Mouse (Mus musculus) limb, embryonic 13.5 days (tissue): Measurements from ENCODE around the gene Vav2. TPM values are rescaled to one million over a fixed set of nuclear protein-coding genes. Genes with fewer than 3 reads are reported as not detected.

Experiments
- ATAC-seq: fragments of 200-750 bp; cut with Nextera tagmentation; 2 replicates; pipeline ENCODE4 v1.8.0; 2017; ENCODE audit warnings: low read depth, moderate number of reproducible peaks, moderate TSS enrichment; ENCODE audit not compliant: low FRiP score
- H3K27ac ChIP-seq: fragments of 300-500 bp; sonication (generic); 2 replicates; pipeline ENCODE4 v1.5.1; 2015; ENCODE audit warnings: inconsistent platforms, mild to moderate bottlenecking, moderate library complexity
- H3K27me3 ChIP-seq: fragments of 300-500 bp; sonication (generic); 2 replicates; pipeline ENCODE4 v1.6.1; 2015; ENCODE audit warnings: mild to moderate bottlenecking, inconsistent platforms
- H3K36me3 ChIP-seq: fragments of 300-500 bp; sonication (generic); 2 replicates; pipeline ENCODE4 v1.6.1; 2015; ENCODE audit warnings: inconsistent platforms, mild to moderate bottlenecking, moderate library complexity
- H3K4me1 ChIP-seq: fragments of 300-500 bp; sonication (generic); 2 replicates; pipeline ENCODE4 v1.6.1; 2015; ENCODE audit warnings: inconsistent platforms
- H3K4me2 ChIP-seq: fragments of 300-500 bp; sonication (generic); replicated peaks from 2 replicates; pipeline ENCODE4 v1.6.1; 2015; ENCODE audit warnings: inconsistent platforms, mild to moderate bottlenecking, moderate library complexity
- H3K4me3 ChIP-seq: fragments of 300-500 bp; sonication (generic); 2 replicates; pipeline ENCODE4 v1.5.1; 2015; ENCODE audit warnings: moderate library complexity, mild to moderate bottlenecking, inconsistent platforms
- H3K9ac ChIP-seq: fragments of 300-500 bp; sonication (generic); 2 replicates; pipeline ENCODE4 v1.6.1; 2015; ENCODE audit warnings: mild to moderate bottlenecking, inconsistent platforms
- H3K9me3 ChIP-seq: fragments of 300-500 bp; sonication (generic); 2 replicates; pipeline ENCODE4 v1.6.1; 2016; ENCODE audit warnings: inconsistent platforms
- WGBS: fragments of 180-500 bp; shearing (Covaris S2); methylation state at CpG from one replicate; pipeline ENCODE4 v1.1.7; 2015; 5-methylcytosine and 5-hydroxymethylcytosine counted together
- polyA plus RNA-seq: library from polyadenylated mRNA; unstranded; fragments of >200 nt; fragmentation: Nextera tagmentation; extraction: Ambion mirVana; gene quantifications from 2 replicates; pipeline ENCODE4 v1.2.1, GENCODE M21; 2015

The Vav2 gene
- 4.9 and 5.7 TPM in 2 replicates for polyA plus RNA-seq

DNA sequence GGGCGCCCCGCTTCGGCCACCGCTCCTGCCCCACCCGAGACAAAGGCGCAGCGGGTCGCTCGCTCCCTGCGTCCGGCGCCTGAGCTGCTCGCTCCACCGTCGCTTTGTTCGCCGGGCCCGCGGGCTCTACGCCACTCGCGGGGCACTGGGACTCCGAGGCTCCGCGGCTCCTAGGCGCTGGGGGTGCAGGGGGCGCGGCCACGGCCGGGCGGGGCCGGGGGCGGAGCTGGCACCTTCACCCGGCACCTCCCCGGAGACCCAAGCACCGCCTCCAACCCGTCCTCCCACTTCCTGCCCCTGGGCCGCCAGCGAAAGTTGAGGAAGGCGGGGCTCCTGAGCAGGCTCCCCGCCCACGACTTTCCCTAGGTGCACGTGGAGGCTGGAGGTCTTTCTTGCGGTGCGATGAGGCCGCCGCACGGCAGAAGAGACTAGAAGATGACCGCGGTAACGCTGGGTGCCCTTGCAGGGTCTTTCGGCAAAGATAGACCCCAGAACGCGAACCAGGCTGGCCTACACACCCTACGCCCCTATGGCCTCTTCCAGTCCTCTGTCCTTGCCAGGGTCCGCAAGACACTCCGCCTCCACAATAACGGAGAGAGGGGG lies at the start of gene Vav2:
Gene Vav2, minus strand, starts transcription at position 179 of the 603 bp plus-strand sequence.
- peaks cover 35% of the 10 kb centered on the region for H3K4me1 ChIP-seq
- H3K4me3 ChIP-seq: peak within 1 kb of the TSS; percentile 90

DNA sequence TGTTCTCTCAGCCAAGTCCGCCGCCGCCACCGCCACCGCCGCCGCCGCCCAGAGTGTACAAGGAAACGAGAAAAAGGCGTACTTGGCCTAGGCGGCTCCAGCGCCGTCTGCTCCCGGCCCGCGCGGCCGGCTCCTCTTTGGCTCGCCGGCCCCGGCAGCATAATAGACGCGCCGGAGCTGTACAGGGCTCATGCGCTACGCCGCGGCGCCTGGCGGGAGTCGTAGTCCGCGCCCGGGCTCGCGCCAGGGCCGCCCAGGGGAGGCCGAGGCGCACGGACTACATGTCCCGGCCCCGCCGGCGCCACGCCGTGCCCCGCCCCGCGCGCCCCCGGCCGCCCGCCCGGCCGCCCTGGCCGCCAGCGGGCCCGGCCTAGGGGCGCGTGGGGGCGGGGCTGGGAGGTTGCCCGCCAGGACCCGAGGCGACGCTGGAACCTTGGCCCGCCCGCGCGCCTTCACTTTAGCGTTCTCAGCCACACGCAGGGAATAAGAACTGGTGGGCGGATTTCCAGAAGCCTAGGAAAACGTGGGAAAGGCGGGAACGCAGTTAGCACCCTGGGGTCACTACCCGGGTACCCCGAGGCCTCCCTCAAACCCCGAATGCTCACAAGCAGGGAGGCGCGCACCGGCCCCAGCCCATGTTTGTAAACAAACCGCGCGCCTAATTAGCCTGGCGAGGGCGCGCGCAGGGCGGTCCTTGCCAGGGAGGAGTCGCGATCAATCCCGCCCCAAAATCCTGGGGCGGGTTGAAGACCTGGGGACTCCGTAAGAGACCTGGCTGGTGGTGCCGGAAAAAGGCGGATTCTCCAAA lies 48.9 kb upstream of the Vav2 start:
- peak; percentile 97 for ATAC-seq
- H3K36me3 ChIP-seq: peaks cover 24% of the 10 kb centered on the region
- under 1% methylated on average over 66 of the region's 96 CpGs for WGBS

More for the DNA sequence above, at the start of gene Vav2:
- no peaks in the 10 kb centered on the region for H3K27me3 ChIP-seq
- ATAC-seq: peak; percentile 92
- no peaks in the 10 kb centered on the region for H3K9me3 ChIP-seq
- H3K9ac ChIP-seq: peak within 1 kb of the TSS; percentile 80
- no peaks in the 10 kb centered on the region for H3K36me3 ChIP-seq
- peak within 1 kb of the TSS; percentile 85 for H3K4me2 ChIP-seq
- under 1% methylated on average over 58 of the region's 58 CpGs for WGBS
- H3K27ac ChIP-seq: peak within 1 kb of the TSS; percentile 70; the same call in 1 of the 2 replicates

DNA sequence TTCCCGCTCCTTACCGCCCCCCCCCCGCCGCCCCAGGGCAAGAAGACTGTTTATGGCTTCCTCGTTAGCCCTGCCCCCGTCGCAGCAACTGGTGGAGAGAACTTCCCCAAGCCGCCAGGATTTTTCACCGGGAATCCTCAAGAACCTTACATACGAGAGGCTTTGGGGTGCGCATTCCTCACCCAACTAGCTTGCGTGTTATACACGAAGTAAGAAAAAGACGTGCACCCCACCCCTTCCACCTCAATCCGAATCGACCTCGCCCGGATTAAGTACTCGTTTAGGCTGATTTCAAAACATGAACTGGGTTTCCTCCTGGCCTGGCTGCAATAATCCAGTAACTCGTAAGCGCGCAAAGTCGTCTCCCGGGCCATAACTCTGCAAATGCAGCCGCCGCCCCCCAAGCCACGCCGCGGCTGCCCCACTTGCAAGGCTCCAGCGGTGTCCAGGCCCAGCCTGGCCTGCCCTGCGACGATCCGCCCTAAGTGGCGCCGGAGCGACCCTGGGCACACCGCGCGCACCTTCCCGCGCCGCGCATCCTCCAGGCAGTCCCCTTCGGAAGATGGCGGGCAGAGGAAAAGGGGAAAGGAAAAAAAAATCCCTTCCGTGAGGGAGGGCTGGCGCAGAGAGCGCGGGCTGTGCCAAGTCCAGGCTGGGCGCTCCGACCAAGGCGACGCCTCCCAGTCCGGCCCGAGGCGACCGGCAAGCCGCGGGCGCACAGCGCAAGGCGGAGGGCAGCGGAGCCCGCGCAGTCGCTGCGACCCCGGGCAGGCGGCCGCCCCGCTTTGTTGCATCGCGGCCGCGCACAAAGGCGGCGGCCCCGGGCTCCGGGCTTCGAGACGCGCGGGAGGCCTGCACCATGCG lies 48.0 kb upstream of the Vav2 start:
- peaks cover 53% of the 10 kb centered on the region for H3K4me1 ChIP-seq
- WGBS: under 1% methylated on average over 83 of the region's 84 CpGs
- ATAC-seq: peak; percentile 8

More for the DNA sequence above, 48.9 kb upstream of the Vav2 start:
- no peaks in the 10 kb centered on the region for H3K9me3 ChIP-seq
- H3K27ac ChIP-seq: peak overlapping the region; percentile 97
- peaks cover 44% of the 10 kb centered on the region for H3K4me1 ChIP-seq
- H3K4me2 ChIP-seq: peak overlapping the region; percentile 94
- H3K27me3 ChIP-seq: no peaks in the 10 kb centered on the region
- peak overlapping the region; percentile 99 for H3K4me3 ChIP-seq
- peak overlapping the region; percentile 98 for H3K9ac ChIP-seq

DNA sequence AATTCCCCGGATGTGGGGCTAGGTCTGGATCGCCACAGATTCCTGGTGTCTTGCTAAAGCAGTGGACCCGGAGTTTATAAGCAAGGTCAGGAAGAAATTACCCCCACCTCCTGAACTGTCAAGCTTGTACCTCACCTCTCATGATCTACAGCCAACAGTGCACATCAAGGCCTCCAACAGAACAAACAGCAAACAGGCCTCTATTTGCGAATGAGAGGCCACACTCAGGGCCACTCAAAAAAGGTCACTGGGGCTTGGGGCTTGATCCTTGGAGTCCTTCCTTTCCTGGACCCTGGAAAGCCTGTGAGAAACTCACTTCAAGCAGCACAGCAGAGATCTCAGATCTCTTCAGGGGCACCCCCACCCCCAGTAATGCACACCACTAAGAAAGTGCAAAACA lies 47.1 kb upstream of the Vav2 start:
- peaks cover 62% of the 10 kb centered on the region for H3K4me1 ChIP-seq

More for the DNA sequence above, 48.0 kb upstream of the Vav2 start:
- H3K9ac ChIP-seq: peak overlapping the region; percentile 98
- no peaks in the 10 kb centered on the region for H3K9me3 ChIP-seq
- H3K27me3 ChIP-seq: no peaks in the 10 kb centered on the region
- peak overlapping the region; percentile 99 for H3K4me3 ChIP-seq
- peak overlapping the region; percentile 97 for H3K27ac ChIP-seq
- H3K36me3 ChIP-seq: peaks cover 28% of the 10 kb centered on the region
- peak overlapping the region; percentile 94 for H3K4me2 ChIP-seq

DNA sequence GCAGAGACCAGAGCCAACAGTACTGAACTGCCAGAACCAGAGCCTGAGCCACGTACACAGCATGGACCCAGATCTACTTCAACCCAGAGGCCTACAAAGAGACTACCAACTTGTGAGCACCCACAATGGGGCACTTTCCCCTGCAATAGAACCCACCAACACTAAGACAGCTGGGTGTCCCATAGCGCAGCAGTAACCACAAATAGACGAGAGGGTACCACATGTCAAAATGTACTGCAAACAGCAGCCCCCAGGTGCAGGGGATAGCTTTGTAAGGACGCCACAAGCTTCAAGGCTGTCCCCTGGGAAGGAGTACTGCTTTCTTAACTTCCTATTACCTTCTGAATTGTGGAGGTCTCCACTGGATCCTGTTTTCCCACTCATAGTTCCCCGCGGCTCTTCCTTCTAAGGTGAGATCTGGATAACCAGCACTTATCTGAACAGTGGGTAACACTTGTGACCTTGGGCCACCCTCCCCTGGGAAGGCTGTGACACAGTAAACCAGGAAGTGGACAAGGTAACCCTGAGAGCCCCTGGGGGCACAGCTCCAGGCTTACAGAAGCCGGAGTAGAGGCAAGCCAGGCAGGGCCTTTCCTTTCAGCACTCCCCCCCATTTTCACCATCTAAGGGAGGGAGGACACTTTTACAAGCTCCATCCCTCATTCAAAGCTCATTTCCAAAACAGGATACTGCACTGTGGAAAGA lies 46.4 kb upstream of the Vav2 start:
- peak overlapping the region; percentile 99 for H3K4me3 ChIP-seq
- H3K9ac ChIP-seq: peak overlapping the region; percentile 98
- H3K4me2 ChIP-seq: peak overlapping the region; percentile 94
- peaks cover 65% of the 10 kb centered on the region for H3K4me1 ChIP-seq
- no peak overlapping the region for H3K27ac ChIP-seq
- peaks cover 40% of the 10 kb centered on the region for H3K36me3 ChIP-seq
- H3K9me3 ChIP-seq: no peaks in the 10 kb centered on the region
- no peaks in the 10 kb centered on the region for H3K27me3 ChIP-seq
- WGBS: 63% methylated on average over 7 of the region's 7 CpGs
- no peak for ATAC-seq

More for the DNA sequence above, 47.1 kb upstream of the Vav2 start:
- Histone ChIP-seq H3K4me2 (peak overlapping the region; percentile 94), H3K4me3 (peak overlapping the region; percentile 99), H3K9ac (peak overlapping the region; percentile 98), H3K27ac (peak overlapping the region; percentile 97; the same call in 1 of the 2 replicates), H3K27me3 (no peaks in the 10 kb centered on the region), H3K36me3 (peaks cover 36% of the 10 kb centered on the region), H3K9me3 (no peaks in the 10 kb centered on the region)
- no peak for ATAC-seq
- WGBS: 15% methylated on average over 4 of the region's 4 CpGs

DNA sequence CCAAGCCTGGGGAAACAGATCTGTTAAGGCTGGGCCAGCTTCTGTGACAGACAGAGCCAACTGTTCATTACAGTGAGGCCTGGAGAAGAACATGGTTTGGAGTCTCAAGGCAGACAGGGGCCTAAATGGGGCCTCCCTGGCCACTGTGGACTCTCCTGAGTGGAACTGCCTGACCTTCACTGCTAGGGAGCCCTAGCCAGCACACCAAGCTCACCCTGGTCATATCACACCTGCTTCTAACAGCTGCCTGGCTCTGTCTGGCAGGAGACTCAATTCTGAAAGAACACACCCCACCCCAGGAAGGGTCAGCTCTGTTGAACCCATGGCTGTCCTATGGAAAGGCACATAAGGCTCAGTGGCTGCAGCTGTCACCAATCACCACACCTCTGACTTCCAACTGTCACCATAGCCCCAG lies 44.3 kb upstream of the Vav2 start:
- H3K27me3 ChIP-seq: no peaks in the 10 kb centered on the region
- H3K4me2 ChIP-seq: peak overlapping the region; percentile 94; the same call in 1 of the 2 replicates
- no peak overlapping the region for H3K4me3 ChIP-seq
- H3K27ac ChIP-seq: no peak overlapping the region
- ATAC-seq: no peak; the same call in 1 of the 2 replicates
- peak overlapping the region; percentile 21; the same call in 1 of the 2 replicates for H3K9ac ChIP-seq
- H3K4me1 ChIP-seq: peaks cover 60% of the 10 kb centered on the region
- H3K36me3 ChIP-seq: peaks cover 58% of the 10 kb centered on the region
- H3K9me3 ChIP-seq: no peaks in the 10 kb centered on the region

DNA sequence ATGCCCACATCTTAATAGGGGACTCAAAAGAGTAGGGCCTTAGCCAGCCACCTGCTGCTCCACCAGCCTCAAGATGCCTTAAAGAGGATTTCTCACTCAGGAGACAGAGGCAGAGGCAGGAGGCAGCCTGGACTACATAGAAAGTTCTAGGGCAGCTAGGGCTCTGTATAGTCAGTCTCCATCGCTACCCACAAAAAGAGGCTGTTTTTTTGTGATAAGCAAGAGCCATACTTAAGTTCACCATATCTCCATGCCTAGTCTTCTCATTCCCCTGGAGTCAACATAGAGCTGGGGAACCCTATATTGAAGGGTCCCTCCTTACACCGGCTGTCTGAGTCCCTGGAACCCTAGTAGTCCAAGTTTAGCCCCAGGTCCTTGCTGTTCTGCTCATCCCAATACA lies 43.7 kb upstream of the Vav2 start:
- H3K9ac ChIP-seq: no peak overlapping the region
- no peak overlapping the region for H3K4me2 ChIP-seq
- peaks cover 65% of the 10 kb centered on the region for H3K36me3 ChIP-seq
- no peaks in the 10 kb centered on the region for H3K27me3 ChIP-seq
- WGBS: 93% methylated on average over 2 of the region's 2 CpGs
- no peaks in the 10 kb centered on the region for H3K9me3 ChIP-seq
- H3K27ac ChIP-seq: no peak overlapping the region
- no peak for ATAC-seq
- peaks cover 60% of the 10 kb centered on the region for H3K4me1 ChIP-seq
- H3K4me3 ChIP-seq: no peak overlapping the region

DNA sequence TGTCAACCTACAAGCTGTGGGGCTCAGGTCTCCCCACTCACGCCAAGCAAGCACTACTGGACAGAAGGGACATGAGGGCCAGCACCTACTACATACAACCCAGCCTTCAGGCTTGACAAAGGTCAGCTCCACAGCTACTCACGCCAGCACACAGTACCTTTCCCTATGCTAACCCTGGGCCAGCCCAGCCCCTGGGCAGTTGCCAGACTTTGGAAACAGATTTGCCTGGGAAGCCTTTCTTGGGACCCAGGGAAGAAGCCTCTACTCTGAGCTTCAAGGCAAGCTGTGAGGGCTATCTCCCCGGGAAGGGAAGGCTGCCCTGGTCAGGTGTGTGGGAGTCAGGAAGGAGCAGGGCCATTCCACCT lies 43.1 kb upstream of the Vav2 start:
- Histone ChIP-seq H3K27ac (no peak overlapping the region), H3K9ac (no peak overlapping the region), H3K4me1 (peaks cover 60% of the 10 kb centered on the region), H3K27me3 (no peaks in the 10 kb centered on the region), H3K36me3 (peaks cover 69% of the 10 kb centered on the region), H3K4me2 (no peak overlapping the region; the same call in 1 of the 2 replicates), H3K9me3 (no peaks in the 10 kb centered on the region), H3K4me3 (no peak overlapping the region)
- no peak for ATAC-seq
- WGBS: 61% methylated on average over 3 of the region's 3 CpGs

DNA sequence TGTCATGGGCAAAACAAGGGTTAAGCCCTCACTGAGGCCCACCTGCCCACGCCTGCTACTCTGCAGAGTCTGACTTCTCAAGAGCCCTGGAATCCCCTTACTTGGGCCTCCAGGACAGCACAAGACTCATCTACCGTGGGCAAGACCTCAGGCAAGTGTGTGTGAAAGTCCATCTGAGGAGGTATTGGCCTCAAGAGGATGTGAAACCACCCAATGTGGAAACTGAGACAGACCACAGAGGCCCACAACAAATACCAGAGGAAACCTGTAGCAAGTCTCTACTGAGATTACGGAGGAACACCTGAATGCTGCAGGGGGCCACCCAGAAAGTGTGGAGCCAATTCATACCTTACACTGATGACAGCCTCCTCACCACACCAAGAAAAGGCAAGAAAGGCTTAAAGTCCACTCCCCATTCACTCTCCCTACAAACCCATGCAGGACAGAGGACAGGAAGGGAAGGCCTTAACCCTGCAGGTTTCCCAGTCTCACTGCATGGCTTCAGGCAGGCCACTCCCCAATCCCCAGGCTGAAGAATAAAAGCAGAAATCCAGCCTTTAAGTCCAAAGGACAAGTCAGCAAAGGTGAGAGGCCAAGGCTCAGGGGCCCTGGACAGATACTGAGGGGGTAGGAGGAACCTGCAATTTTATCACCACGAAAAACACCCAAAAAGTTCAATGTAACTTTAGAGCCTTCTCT lies 42.6 kb upstream of the Vav2 start:
- Histone ChIP-seq H3K9me3 (no peaks in the 10 kb centered on the region), H3K4me1 (peaks cover 60% of the 10 kb centered on the region), H3K36me3 (peaks cover 74% of the 10 kb centered on the region), H3K27me3 (no peaks in the 10 kb centered on the region), H3K27ac (no peak overlapping the region; the same call in 1 of the 2 replicates), H3K9ac (no peak overlapping the region), H3K4me2 (no peak overlapping the region), H3K4me3 (no peak overlapping the region)
- WGBS: 70% methylated on average over 4 of the region's 4 CpGs
- no peak for ATAC-seq

DNA sequence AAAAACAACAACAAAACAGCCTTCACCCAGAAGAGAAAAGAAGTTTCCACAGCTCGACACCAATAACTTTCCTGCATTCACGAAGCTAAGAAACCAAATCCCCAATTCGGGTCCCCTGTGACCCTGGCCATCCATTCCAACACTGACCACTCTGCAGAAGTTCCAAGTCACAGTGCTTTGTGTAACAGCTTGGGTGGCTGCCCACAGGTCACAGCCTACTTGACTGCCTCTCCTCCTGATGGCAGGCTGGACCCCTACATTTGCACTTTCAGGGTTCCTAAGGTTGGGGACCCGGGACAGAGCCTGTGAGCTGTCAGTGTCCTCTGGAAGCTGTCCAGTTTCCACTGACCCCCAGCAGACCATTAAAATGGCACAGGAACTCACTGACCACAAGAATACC lies 36.1 kb upstream of the Vav2 start:
- H3K9ac ChIP-seq: no peak overlapping the region
- H3K4me1 ChIP-seq: peaks cover 3% of the 10 kb centered on the region; the same call in 1 of the 2 replicates
- H3K4me3 ChIP-seq: no peak overlapping the region
- WGBS: 93% methylated on average over 4 of the region's 4 CpGs
- no peak overlapping the region for H3K27ac ChIP-seq
- H3K4me2 ChIP-seq: no peak overlapping the region
- H3K36me3 ChIP-seq: peaks cover 97% of the 10 kb centered on the region
- no peak for ATAC-seq
- no peaks in the 10 kb centered on the region for H3K27me3 ChIP-seq
- H3K9me3 ChIP-seq: no peaks in the 10 kb centered on the region
